Mouse (Mus musculus) cerebellum, adult 11-12 months (tissue): ENCODE measurements around the gene Jun.

ENCODE experiments used
- DNase-seq: peaks from one replicate; pipeline ENCODE4 v3.0.0; 2022

Gene Jun

DNA sequence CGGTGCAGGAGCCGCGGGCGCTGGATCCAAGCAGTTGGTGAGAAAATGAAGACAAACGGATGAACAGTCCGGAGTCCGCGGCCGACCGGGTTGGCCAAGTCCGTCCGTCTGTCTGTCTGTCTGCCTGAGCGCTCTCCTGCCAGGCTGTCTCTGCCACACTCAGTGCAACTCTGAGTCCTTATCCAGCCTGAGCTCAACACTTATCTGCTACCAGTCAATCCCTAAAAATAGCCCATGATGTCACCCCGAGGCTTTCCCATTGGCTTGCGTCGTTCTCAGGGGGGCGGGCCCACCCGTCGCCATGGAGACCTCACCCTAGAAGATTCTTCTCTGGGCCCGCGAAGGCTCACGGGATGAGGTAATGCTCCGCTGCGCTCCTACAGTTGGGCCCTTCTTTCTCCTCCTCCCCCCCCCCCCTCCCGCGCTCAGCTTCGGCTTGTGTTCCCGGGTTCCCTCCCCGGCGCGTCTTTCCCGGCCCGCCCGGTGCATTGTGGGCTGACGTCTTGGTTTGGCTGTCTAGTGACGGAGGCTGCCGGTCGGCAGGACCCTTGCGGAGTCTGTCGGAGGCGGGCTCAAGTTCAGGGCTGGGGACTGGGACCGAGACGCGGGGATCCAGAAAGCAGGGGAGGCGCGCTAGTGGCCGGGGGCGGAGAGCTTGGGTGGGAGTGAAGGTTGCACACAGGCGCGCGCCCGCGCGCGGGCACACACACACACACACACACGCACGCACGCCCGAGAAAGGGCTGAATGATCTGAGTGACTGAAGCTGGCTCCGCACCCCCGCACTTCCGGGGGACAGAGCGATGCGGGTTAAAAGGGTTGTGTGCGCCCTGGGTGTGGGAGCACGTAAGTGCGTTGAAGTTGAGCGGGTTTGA lies at the start of gene Jun:
TSS of gene Jun (minus strand) at position 198 of the 875 bp plus-strand sequence.
- DNase-seq = peak; percentile 100

DNA sequence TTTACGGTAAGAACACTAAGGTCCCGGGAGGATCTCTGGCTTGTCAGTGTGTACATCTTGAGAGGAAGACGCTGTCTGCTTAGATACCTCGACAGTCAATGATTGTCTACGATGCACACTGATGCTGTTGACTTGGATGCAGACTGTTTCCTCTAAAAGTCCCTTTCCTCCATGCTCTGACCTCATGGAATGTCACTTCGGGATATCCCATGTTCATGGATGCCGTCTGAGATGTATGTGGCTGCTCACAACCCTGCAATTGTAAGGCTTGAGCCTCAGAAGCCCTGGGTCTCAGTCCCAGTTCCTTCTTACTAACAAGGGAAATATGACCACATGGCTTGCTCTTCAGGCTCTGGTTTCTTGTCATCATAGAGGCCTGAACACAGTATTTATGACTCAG lies 49.7 kb upstream of the Jun start:
- DNase-seq = no peak

DNA sequence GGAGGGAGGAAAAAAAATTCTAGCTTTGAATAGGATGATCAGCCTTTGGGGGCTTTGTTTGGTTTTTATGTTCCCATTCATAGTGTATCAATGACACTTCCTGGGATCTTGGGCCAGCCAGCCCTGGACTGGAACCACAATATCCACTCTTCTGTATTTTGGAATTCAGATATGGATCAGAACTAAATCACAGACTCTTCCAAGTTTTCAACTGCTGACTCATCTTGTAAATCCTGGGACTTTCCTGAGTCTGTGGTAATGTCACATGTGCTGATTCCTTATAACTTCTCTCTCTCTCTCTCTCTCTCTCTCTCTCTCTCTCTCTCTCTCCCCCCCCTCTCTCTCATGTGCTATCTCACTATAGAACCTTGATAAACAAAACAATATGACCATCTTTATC lies 48.7 kb upstream of the Jun start:
- DNase-seq = no peak

- DNase-seq = no peak
Measured at GRCm38 (mm10) chr4:95099373-95099772, 47.4 kb upstream of the Jun start.

- DNase-seq = no peak
Measured at GRCm38 (mm10) chr4:95098722-95099097, 46.7 kb upstream of the Jun start.

GRCm38 (mm10) chr4:95097942-95098721 lies 46.1 kb upstream of the Jun start:
- DNase-seq = no peak

- no peak for DNase-seq
Measured at GRCm38 (mm10) chr4:95096731-95097130, 44.7 kb upstream of the Jun start.

- DNase-seq = no peak
Measured at GRCm38 (mm10) chr4:95095911-95096310, 43.9 kb upstream of the Jun start.

DNA sequence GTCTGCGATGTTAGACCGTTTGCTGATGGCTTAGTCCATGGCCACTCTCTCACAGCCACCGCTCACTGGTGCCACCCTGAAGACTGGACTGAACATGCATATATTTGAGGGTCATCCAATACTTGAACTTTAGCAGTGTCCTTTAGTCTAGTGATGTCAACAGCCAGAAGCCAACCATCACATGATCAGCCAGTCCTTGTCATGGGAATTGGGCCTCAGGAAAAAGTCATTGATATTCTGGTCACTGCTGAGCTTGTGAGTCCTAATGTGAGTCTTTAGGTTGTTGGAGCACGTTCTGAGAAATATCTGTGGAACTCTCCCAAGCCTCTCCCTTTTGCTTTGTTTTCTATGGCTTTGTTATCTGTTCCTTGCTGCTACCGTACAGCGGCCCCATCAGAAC lies 43.3 kb upstream of the Jun start:
- no peak for DNase-seq

- DNase-seq = no peak
Measured at GRCm38 (mm10) chr4:95094700-95095113, 42.7 kb upstream of the Jun start.

DNA sequence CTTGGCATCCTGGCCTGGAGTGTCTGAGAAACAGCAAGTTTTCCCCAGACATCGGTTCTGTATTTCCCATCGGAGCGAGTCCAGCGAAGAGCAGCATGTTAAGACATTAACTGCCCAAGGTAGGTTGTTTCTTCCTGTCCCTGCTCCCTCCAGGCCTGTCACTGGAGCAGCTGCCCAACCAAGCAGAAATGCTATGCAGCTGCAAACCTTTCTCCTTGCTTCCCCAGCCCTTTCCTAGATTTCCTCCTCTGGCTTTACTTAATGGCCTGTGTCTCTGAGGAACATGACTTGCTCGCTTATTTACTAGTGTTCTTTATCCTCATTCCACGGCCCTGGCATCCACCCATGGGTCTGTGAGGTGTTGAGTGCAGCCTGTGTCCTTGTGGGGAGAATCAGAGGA lies 41.6 kb upstream of the Jun start:
- no peak for DNase-seq

GRCm38 (mm10) chr4:95092516-95092915 lies 40.5 kb upstream of the Jun start:
- no peak for DNase-seq

DNA sequence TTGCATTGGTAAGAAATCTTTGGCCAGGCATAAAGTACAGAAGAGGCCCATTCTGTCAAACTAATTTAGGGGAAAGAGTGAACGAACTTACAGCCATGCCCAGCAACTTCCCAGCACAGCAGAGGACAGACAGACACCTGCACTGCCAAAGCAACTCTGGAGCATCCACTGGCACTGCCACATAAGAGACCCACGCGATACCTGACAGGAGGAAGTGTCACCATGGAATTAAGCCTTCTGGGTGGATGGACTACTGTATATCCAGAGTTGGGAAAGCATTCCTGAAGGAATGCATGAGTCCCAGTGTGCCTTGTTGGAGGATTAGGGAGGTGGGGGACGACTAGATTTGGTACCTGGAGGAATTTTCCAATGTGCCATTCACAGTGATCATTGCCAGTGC lies 39.5 kb upstream of the Jun start:
- DNase-seq = no peak

DNA sequence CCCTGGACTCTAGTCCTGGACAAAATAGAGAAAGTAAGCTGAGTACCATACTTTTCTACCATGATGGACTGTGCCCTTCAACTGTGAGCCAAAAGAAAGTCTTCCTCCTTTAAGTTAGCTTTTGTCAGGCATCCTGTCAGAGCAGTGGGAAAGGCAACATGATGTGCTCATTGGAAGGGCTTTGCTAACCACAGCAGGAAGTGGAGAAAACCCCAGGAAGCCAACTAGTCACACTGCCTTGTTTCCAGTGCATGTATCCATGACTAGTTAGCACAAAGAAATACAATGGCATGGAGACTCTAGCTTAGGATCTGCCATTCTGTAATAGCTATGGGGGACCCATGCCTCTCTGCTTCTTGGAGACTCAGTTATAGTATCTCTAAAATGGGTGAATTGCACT lies 37.9 kb upstream of the Jun start:
- no peak for DNase-seq

GRCm38 (mm10) chr4:95089053-95089452 lies 37.0 kb upstream of the Jun start:
- no peak for DNase-seq

DNA sequence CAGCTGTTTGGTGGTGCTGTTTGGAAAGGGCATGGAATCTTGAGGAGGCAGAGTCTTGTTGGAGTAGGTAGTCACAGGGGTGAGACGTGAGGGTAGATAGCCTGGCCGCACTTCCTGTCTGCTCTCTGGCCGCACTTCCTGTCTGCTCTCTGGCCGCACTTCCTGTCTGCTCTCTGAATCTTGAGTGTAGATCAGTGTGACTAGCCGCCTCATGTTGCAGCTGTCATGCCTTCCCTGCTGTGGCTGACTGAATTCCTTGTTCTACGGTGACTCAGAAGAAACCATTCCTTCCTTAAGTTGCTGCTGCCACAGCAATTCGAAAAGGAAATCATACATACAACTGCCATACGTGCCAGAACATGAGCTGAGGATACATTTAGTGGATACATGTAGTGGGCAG lies 31.9 kb upstream of the Jun start:
- no peak for DNase-seq

GRCm38 (mm10) chr4:95083191-95083729 lies 31.2 kb upstream of the Jun start:
- DNase-seq = no peak

DNA sequence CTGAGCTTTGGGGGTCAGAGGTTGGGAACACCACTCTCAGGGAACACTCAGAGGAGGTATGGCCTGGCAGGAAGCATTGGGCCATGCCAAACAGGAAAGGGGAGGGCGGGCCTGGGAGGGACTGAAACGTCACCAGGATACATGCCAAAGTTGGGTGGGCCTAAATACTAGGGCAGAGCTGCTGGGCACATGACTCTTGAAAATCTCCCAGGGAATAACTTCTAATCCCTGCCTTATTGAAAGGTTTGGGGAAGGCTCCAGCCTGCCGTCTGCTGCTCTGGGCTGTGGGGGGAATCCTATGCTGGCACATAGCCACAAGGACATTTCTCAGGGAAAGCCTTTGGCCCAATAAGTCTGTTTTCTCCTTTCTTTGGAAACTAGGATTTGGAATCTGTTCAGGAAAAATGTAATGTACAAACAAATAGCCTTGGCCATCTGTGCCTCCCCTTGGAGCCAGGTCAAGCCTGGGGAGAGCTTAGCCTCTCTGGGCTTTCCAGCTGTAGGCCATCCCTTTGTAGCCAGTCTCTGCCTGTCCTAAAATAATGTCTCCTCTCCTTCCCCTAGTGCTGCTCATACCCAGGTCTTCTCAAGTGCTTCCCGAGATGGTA lies 30.6 kb upstream of the Jun start:
- peak; percentile 51 for DNase-seq

GRCm38 (mm10) chr4:95081632-95082031 lies 29.6 kb upstream of the Jun start:
- no peak for DNase-seq

DNA sequence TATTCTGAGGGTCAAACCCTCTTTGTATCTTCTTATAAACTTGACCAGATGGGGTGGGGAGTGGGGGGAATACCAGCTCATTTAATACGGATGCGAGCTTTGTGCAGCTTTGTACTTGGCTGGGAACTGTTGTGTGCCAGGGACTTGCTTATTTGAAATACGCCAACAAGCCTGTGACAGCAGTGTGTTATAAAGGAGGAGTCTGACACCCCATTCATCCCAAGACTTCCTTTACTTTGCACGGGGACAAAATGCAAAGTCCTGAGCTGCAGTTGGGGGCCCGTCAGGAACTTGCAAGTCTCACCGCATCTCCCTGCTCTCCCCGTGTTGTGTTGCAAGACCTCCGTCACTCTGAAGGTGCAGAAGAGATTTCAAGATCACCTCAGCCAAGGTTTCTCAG lies 26.6 kb upstream of the Jun start:
- DNase-seq = no peak

GRCm38 (mm10) chr4:95076279-95076678 lies 24.3 kb upstream of the Jun start:
- DNase-seq = no peak

GRCm38 (mm10) chr4:95075591-95076002 lies 23.6 kb upstream of the Jun start:
- no peak for DNase-seq

GRCm38 (mm10) chr4:95074319-95074718 lies 22.3 kb upstream of the Jun start:
- no peak for DNase-seq
